Mouse (Mus musculus): ENCODE results near the gene Mageb3. TPM values are rescaled to one million over a fixed set of nuclear protein-coding genes. Genes with fewer than 3 reads are reported as not detected.
"Not testable (repeated sequence)": the region's sequence is repeated elsewhere in the genome, so short reads cannot be mapped to it uniquely, and the experiment has no call there.

Gene Mageb3
- under 1 TPM; 0.16 to 0.43 TPM for total RNA-seq (2021)
- long read RNA-seq, result 0 reads

GRCm38 (mm10) chr2:121955765-121956223 is at the start of gene Mageb3, which contains the start of gene Ctdspl2:
Gene Mageb3 (minus strand): TSS chr2:121956092.
Gene Ctdspl2 (plus strand): TSS chr2:121956001.
- DNase-seq (ENCODE audit: low spot score in 2 of 2), result peak; percentile 93 to 96

GRCm38 (mm10) chr2:121995738-121996137 is 39.8 kb upstream of the Mageb3 start:
- DNase-seq (ENCODE audit: low spot score in 2 of 2), result no peak

- DNase-seq (ENCODE audit: low spot score in 2 of 2), result no peak
Measured at GRCm38 (mm10) chr2:121957216-121957792, 1.4 kb upstream of the Mageb3 start.

GRCm38 (mm10) chr2:121956224-121957018 is 529 bp upstream of the Mageb3 start:
- DNase-seq (ENCODE audit: low spot score in 2 of 2), result peak; percentile 94 to 97

- DNase-seq (ENCODE audit: low spot score in 2 of 2), result no peak
Measured at GRCm38 (mm10) chr2:121954971-121955656, 778 bp downstream of the Mageb3 start.

- no peak for DNase-seq (ENCODE audit: low spot score in 2 of 2)
Measured at GRCm38 (mm10) chr2:121943364-121943763, 12.5 kb downstream of the Mageb3 start.

GRCm38 (mm10) chr2:121937624-121938023 is 18.3 kb downstream of the Mageb3 start:
- DNase-seq (ENCODE audit: low spot score in 2 of 2), result not testable (repeated sequence)

- DNase-seq (ENCODE audit: low spot score in 2 of 2), result no peak
Measured at GRCm38 (mm10) chr2:121916047-121916970, 39.6 kb downstream of the Mageb3 start.

- no peak for DNase-seq (ENCODE audit: low spot score in 2 of 2)
Measured at GRCm38 (mm10) chr2:121909975-121910374, 45.9 kb downstream of the Mageb3 start.

Other genes with a start within 250 kb of the Mageb3 start
- 10 to 100 TPM; 36.9 to 38.8 TPM for gene Frmd5, start 149.0 kb downstream of the Mageb3 start, total RNA-seq (2021)
- gene Casc4, start 89.1 kb downstream of the Mageb3 start, total RNA-seq (2021), result 100 to 1,000 TPM; 132 to 156 TPM
- gene Ctdspl2, start 91 bp downstream of the Mageb3 start, total RNA-seq (2021), result 10 to 100 TPM; 38.1 to 43.8 TPM
- 10 to 100 TPM; 22.7 TPM for gene Eif3j1, start 72.5 kb upstream of the Mageb3 start, total RNA-seq (2021)
- 10 to 100 TPM; 18.6 to 20.1 TPM for gene Spg11, start 162.3 kb upstream of the Mageb3 start, total RNA-seq (2021)
- gene B2m, start 191.6 kb upstream of the Mageb3 start, total RNA-seq (2021), result 10 to 100 TPM; 71.5 to 82.4 TPM
- not detected for gene Trim69, start 204.6 kb upstream of the Mageb3 start, total RNA-seq (2021)
- not detected for gene Patl2, start 230.1 kb upstream of the Mageb3 start, total RNA-seq (2021)
- not detected for gene Terb2, start 230.2 kb upstream of the Mageb3 start, total RNA-seq (2021)

All from layer of hippocampus, postnatal 10 days (tissue).